Mouse (Mus musculus): ENCODE results near the gene Dop1b.

GRCm38 (mm10) chr16:93799071-93799470 is 87.4 kb downstream of the Dop1b start:
- no peak for TF ChIP-seq POLR2A (IDR thresholded peaks at IDR 0.05; ENCODE audit: borderline replicate concordance, control insufficient read depth, low read depth, low read length)
- TF ChIP-seq CTCF (IDR thresholded peaks at IDR 0.05; ENCODE audit: control insufficient read depth, insufficient read depth, low read length) = no peak
